Mouse (Mus musculus): Measurements from ENCODE around the gene Stx8. TPM values are rescaled to one million over a fixed set of nuclear protein-coding genes. Genes with fewer than 3 reads are reported as not detected.
A peak's percentile ranks its signal among the peaks of the same experiment; 100 is the strongest.

Gene Stx8
- 35.8 and 37.7 TPM in 2 replicates for polyA plus RNA-seq (2011; ENCODE audit: insufficient read depth, insufficient read length, low read depth, missing spikeins)

DNA sequence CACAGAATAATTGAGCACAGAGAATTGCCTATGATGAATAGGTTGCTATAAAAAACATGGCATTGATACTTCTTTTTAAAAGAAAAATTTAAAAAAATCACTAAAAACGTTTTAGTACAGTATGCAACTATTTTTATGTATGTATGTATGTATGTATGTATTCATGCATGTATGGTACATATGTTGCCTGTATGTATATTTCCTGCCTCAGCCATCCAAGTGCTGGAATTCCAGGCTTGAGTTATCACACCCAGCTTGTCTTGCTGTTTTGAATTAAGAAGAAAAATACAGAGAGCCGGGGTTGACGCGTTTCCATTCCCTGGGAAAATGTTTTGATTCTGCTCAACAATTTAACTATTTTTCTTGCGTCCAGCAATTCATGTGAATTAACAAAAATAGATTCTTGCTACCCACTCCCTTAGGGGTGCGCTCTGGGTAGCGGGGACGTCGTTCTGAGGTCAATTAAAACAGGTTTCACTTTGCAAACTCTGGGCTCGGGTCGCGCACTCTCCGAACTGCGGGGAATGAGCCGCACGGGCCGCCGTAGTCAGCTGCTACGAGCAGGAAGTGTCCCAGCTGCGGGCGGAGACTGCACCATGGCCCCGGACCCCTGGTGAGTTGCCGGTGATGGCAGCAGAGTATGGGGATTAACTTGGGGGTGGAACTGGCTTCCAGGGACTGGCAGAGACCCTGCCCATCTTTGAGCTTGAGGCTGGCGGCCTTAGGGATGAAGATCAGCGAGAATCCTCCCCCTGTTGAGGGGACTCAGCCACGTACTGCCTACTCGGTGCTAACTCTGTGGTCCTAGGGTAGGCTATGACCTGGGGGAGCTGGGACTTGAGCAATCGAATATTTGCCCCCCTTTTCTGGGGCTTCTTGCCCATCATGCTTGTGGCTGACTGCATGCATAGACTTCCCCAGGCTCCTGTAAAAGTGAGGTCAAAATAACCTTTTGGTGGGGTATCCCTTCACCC is at the start of gene Stx8:
Gene Stx8, plus strand, starts transcription at position 289 of the 974 bp plus-strand sequence.
- H3K36me3 ChIP-seq (ENCODE audit: control insufficient read depth, insufficient read depth, low read length, poor library complexity, severe bottlenecking): no peaks in the 10 kb centered on the region
- no peak within 1 kb of the TSS for H3K27ac ChIP-seq (ENCODE audit: insufficient read depth, low read length)
- H3K27me3 ChIP-seq (ENCODE audit: control insufficient read depth, insufficient read depth, low read length, poor library complexity, severe bottlenecking): no peaks in the 10 kb centered on the region
- TF ChIP-seq EP300 (IDR thresholded peaks at IDR 0.05; ENCODE audit: insufficient read depth, low read depth, low read length): 0 out of 2 replicates have a peak, but pooled peaks have one; percentile 41
- TF ChIP-seq CTCF (IDR thresholded peaks at IDR 0.05; ENCODE audit: low read depth, low read length): no peak
- TF ChIP-seq POLR2A (IDR thresholded peaks at IDR 0.05; ENCODE audit: insufficient read depth, low read length): no peak
- no peaks in the 10 kb centered on the region for H3K4me1 ChIP-seq (ENCODE audit: control insufficient read depth, insufficient read depth, low read length)
- peak within 1 kb of the TSS; percentile 46 for H3K9ac ChIP-seq (ENCODE audit: low read depth, poor library complexity, severe bottlenecking)
- H3K9me3 ChIP-seq (replicated peaks; ENCODE audit: control insufficient read depth, insufficient read depth, low read length, poor library complexity, severe bottlenecking): no peaks in the 10 kb centered on the region
- H3K4me3 ChIP-seq (ENCODE audit: low read depth, low read length): peak within 1 kb of the TSS; percentile 85

DNA sequence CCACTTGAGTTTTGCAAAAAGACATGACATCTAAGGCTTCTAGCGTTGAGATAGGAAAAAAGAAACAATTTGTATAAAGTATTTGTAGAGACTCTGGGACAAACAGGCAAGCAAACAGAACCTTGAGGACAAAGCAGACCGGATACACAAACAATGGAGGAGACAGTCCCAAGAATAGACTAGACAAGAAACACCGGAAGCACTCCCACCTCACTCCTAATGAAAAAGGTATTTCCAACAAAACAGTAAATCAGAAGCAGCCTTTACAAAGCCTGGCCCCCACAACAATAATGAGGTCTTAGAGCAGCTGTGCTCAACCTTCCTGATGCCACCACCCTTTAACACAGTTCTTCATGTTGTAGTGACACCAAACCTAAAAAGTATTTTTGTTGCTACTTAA is 48.9 kb upstream of the Stx8 start:
- Histone ChIP-seq H3K9ac (ENCODE audit: low read depth, poor library complexity, severe bottlenecking) (no peak overlapping the region), H3K36me3 (ENCODE audit: control insufficient read depth, insufficient read depth, low read length, poor library complexity, severe bottlenecking) (no peaks in the 10 kb centered on the region), H3K27ac (ENCODE audit: insufficient read depth, low read length) (no peak overlapping the region), H3K4me3 (ENCODE audit: low read depth, low read length) (no peak overlapping the region), H3K4me1 (ENCODE audit: control insufficient read depth, insufficient read depth, low read length) (peaks cover 2% of the 10 kb centered on the region), H3K27me3 (ENCODE audit: control insufficient read depth, insufficient read depth, low read length, poor library complexity, severe bottlenecking) (no peaks in the 10 kb centered on the region), H3K9me3 (replicated peaks; ENCODE audit: control insufficient read depth, insufficient read depth, low read length, poor library complexity, severe bottlenecking) (no peaks in the 10 kb centered on the region)
- TF ChIP-seq CTCF (IDR thresholded peaks at IDR 0.05; ENCODE audit: low read depth, low read length): no peak
- TF ChIP-seq EP300 (IDR thresholded peaks at IDR 0.05; ENCODE audit: insufficient read depth, low read depth, low read length): no peak
- no peak for TF ChIP-seq POLR2A (IDR thresholded peaks at IDR 0.05; ENCODE audit: insufficient read depth, low read length)

DNA sequence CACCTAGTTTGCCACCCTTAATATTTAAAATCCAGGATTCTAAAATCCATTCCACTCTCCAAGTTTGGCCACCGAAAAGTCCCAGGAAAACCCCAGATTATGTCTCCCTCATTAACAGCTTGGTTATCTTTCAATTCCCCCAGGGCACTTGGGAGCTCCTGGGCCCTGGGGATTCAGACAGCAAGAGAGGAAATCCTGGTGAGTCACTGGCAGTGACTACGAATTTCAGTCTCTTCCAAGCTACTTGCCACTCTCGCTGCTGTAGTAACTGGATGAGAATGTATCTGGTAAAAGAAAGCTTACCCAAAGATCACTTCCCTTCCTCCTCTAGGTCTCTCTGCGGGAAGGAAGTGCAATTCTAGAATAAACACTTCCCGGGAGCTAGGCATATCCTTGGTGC is 46.4 kb upstream of the Stx8 start:
- Histone ChIP-seq H3K4me1 (ENCODE audit: control insufficient read depth, insufficient read depth, low read length) (peaks cover 2% of the 10 kb centered on the region), H3K9me3 (replicated peaks; ENCODE audit: control insufficient read depth, insufficient read depth, low read length, poor library complexity, severe bottlenecking) (no peaks in the 10 kb centered on the region), H3K27me3 (ENCODE audit: control insufficient read depth, insufficient read depth, low read length, poor library complexity, severe bottlenecking) (no peaks in the 10 kb centered on the region), H3K36me3 (ENCODE audit: control insufficient read depth, insufficient read depth, low read length, poor library complexity, severe bottlenecking) (no peaks in the 10 kb centered on the region), H3K27ac (ENCODE audit: insufficient read depth, low read length) (no peak overlapping the region), H3K9ac (ENCODE audit: low read depth, poor library complexity, severe bottlenecking) (no peak overlapping the region), H3K4me3 (ENCODE audit: low read depth, low read length) (no peak overlapping the region)
- no peak for TF ChIP-seq EP300 (IDR thresholded peaks at IDR 0.05; ENCODE audit: insufficient read depth, low read depth, low read length)
- TF ChIP-seq POLR2A (IDR thresholded peaks at IDR 0.05; ENCODE audit: insufficient read depth, low read length): no peak
- TF ChIP-seq CTCF (IDR thresholded peaks at IDR 0.05; ENCODE audit: low read depth, low read length): no peak

DNA sequence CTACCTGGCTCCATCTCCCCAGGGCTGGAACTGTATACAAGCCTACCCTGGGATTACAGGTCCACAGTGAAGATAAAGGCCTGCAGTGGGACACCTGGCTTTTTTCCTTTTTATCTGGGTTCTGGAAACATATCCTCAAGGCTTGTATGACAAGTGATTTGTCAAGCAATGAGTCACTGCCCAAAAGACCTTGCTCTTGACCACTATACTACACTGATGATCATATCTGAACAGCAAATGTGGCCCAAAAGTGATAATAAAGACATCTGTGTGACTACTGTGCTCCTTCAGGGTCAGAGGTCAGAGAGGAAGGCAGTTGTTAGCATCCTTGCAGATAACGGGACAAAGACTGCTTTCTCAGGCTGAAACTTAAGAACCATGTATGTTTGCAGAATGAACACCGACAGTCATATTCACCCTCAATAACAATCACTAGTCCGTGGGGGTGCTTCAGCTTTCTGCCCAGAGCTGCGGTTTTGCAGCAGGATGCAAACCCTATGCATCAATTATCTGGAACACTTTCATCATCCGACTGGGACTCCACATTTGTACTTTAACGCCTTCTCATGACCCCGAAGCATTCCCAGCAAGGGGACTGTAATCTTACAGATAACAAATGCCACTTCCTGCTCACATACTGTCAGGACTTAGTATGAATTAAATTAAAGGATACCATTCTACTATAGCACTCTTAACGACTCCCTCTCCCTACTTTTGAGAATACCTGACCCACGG is 45.6 kb upstream of the Stx8 start:
- H3K36me3 ChIP-seq (ENCODE audit: control insufficient read depth, insufficient read depth, low read length, poor library complexity, severe bottlenecking): no peaks in the 10 kb centered on the region
- H3K27me3 ChIP-seq (ENCODE audit: control insufficient read depth, insufficient read depth, low read length, poor library complexity, severe bottlenecking): no peaks in the 10 kb centered on the region
- no peak overlapping the region for H3K27ac ChIP-seq (ENCODE audit: insufficient read depth, low read length)
- peak overlapping the region; percentile 83; the same call in 1 of the 2 replicates for H3K4me3 ChIP-seq (ENCODE audit: low read depth, low read length)
- TF ChIP-seq POLR2A (IDR thresholded peaks at IDR 0.05; ENCODE audit: insufficient read depth, low read length): no peak
- TF ChIP-seq EP300 (IDR thresholded peaks at IDR 0.05; ENCODE audit: insufficient read depth, low read depth, low read length): no peak
- no peak for TF ChIP-seq CTCF (IDR thresholded peaks at IDR 0.05; ENCODE audit: low read depth, low read length)
- H3K4me1 ChIP-seq (ENCODE audit: control insufficient read depth, insufficient read depth, low read length): no peaks in the 10 kb centered on the region
- H3K9me3 ChIP-seq (replicated peaks; ENCODE audit: control insufficient read depth, insufficient read depth, low read length, poor library complexity, severe bottlenecking): no peaks in the 10 kb centered on the region
- H3K9ac ChIP-seq (ENCODE audit: low read depth, poor library complexity, severe bottlenecking): 0 out of 2 replicates have a peak overlapping the region, but pooled peaks have one; percentile 88

DNA sequence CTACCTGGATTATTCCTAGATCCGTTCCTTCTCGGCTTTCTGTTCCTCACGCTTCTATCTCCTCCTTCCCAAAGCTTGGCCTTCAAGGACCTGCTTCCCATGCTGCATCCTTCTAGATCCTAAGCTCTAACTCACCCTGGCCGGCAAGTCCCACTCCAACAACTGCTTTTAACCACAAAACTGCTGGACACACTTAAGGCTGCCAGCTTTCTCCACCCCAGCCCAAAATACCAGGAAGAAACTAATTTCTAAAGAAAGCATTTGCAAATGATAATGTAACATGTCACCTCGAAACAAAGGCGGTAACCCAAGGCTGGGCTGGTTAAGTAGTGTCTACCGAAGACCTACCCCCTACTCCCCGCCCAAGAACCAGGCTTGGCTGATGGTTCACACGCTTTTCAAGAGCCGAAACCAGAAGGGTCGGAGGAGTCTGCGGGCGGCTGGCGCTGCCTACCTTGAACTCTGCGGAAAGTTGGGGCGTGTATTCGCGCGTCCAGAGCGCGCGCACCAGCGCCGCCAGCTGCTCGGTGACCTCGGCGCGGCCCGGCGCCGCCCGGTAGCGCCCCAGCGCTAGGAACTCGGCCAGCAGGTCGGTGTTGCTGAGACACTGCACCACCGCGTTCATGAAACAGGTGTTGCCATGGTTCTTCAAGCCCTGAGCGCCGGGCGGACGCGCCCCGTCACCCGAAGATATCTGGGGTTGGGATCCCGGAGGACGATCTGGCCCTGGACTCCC is 44.7 kb upstream of the Stx8 start:
- Histone ChIP-seq H3K9me3 (replicated peaks; ENCODE audit: control insufficient read depth, insufficient read depth, low read length, poor library complexity, severe bottlenecking) (no peaks in the 10 kb centered on the region), H3K27ac (ENCODE audit: insufficient read depth, low read length) (no peak overlapping the region)
- TF ChIP-seq EP300 (IDR thresholded peaks at IDR 0.05; ENCODE audit: insufficient read depth, low read depth, low read length): no peak
- TF ChIP-seq POLR2A (IDR thresholded peaks at IDR 0.05; ENCODE audit: insufficient read depth, low read length): no peak
- no peak for TF ChIP-seq CTCF (IDR thresholded peaks at IDR 0.05; ENCODE audit: low read depth, low read length)

More for the DNA sequence above, 44.7 kb upstream of the Stx8 start:
- H3K4me1 ChIP-seq (ENCODE audit: control insufficient read depth, insufficient read depth, low read length): no peaks in the 10 kb centered on the region
- no peaks in the 10 kb centered on the region for H3K36me3 ChIP-seq (ENCODE audit: control insufficient read depth, insufficient read depth, low read length, poor library complexity, severe bottlenecking)
- H3K4me3 ChIP-seq (ENCODE audit: low read depth, low read length): peak overlapping the region; percentile 83
- H3K27me3 ChIP-seq (ENCODE audit: control insufficient read depth, insufficient read depth, low read length, poor library complexity, severe bottlenecking): no peaks in the 10 kb centered on the region
- peak overlapping the region; percentile 88 for H3K9ac ChIP-seq (ENCODE audit: low read depth, poor library complexity, severe bottlenecking)

All from ES-Bruce4 (cell line).